Mouse (Mus musculus) cortical plate, adult 2 months (tissue): ENCODE measurements around the gene Fgf15.

Source experiments
- CTCF ChIP-seq: fragments of 200-500 bp; IDR thresholded peaks from 2 replicates; pipeline ENCODE4 v1.5.1; 2011; ENCODE audit warnings: mild to moderate bottlenecking, control low read depth, low read length; ENCODE audit not compliant: insufficient read depth; ENCODE audit errors: extremely low read depth
- POLR2A ChIP-seq: fragments of 200-500 bp; IDR thresholded peaks from 2 replicates; pipeline ENCODE4 v1.6.1; 2011; ENCODE audit warnings: mild to moderate bottlenecking, low read length, control low read depth; ENCODE audit not compliant: insufficient read depth; ENCODE audit errors: extremely low read depth

- no peak for TF ChIP-seq CTCF
- no peak for TF ChIP-seq POLR2A
Measured at GRCm38 (mm10) chr7:144942744-144943135, 46.4 kb downstream of the Fgf15 start.
